Mouse (Mus musculus): Measurements from ENCODE around the gene Slc39a13. TPM values are rescaled to one million over a fixed set of nuclear protein-coding genes. Genes with fewer than 3 reads are reported as not detected.

Slc39a13 gene
- total and polyA plus RNA-seq, 2 experiments = 4.3 to 17.5 TPM

DNA sequence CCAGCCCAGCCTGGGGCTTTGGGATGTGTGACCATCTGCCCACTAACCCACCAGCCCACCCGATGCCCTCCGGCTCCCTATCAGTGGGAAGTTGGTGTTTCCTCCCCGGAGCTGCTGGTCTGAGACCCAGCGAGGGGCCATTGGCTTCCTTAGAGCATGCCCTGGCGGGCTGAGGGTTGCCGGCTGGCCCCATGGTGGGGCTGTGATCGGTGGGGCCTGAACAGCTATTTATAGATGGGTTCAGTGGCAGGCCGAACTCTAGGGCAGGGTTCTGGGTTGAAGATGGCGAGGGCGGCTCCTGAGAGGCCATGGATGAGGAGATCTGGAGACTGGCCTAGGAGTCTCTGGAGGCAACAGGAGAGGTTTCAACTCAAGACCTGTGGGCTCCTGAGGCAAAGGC, 26.8 kb upstream of the Slc39a13 start:
- no peak for DNase-seq (ENCODE audit: extremely low read depth, low read depth, low spot score)
- H3K4me1 ChIP-seq (ENCODE audit: control insufficient read depth, insufficient read depth, low read length) = no peaks in the 10 kb centered on the region
- WGBS = 78% methylated on average over 10 of the region's 10 CpGs
- H3K4me3 ChIP-seq (ENCODE audit: insufficient read depth, low read depth, low read length) = peak overlapping the region; percentile 57
- H3K36me3 ChIP-seq (ENCODE audit: control insufficient read depth, insufficient read depth, low read length) = no peaks in the 10 kb centered on the region
- H3K79me2 ChIP-seq (ENCODE audit: control insufficient read depth, insufficient read depth, low read length) = no peaks in the 10 kb centered on the region
- no peaks in the 10 kb centered on the region for H3K27me3 ChIP-seq (ENCODE audit: control insufficient read depth, insufficient read depth, low read length)
- H3K9ac ChIP-seq (ENCODE audit: low read depth, low read length) = peak overlapping the region; percentile 45; the same call in 1 of the 2 replicates
- TF ChIP-seq CTCF (IDR thresholded peaks at IDR 0.05; ENCODE audit: low read depth, low read length) (no peak), POLR2A (IDR thresholded peaks at IDR 0.05; ENCODE audit: extremely low read depth, insufficient read depth, low read length) (no peak)
- peak overlapping the region; percentile 39 for H3K27ac ChIP-seq (replicated peaks; ENCODE audit: insufficient read depth, low read depth, low read length)

GRCm38 (mm10) chr2:91096524-91096923, 26.3 kb upstream of the Slc39a13 start:
- Histone ChIP-seq H3K9ac (ENCODE audit: low read depth, low read length) (peak overlapping the region; percentile 45; the same call in 1 of the 2 replicates), H3K27me3 (ENCODE audit: control insufficient read depth, insufficient read depth, low read length) (no peaks in the 10 kb centered on the region), H3K27ac (replicated peaks; ENCODE audit: insufficient read depth, low read depth, low read length) (peak overlapping the region; percentile 39), H3K36me3 (ENCODE audit: control insufficient read depth, insufficient read depth, low read length) (no peaks in the 10 kb centered on the region), H3K79me2 (ENCODE audit: control insufficient read depth, insufficient read depth, low read length) (no peaks in the 10 kb centered on the region), H3K4me3 (ENCODE audit: insufficient read depth, low read depth, low read length) (peak overlapping the region; percentile 57), H3K4me1 (ENCODE audit: control insufficient read depth, insufficient read depth, low read length) (no peaks in the 10 kb centered on the region)
- 80% methylated on average over 14 of the region's 14 CpGs for WGBS
- TF ChIP-seq POLR2A (IDR thresholded peaks at IDR 0.05; ENCODE audit: extremely low read depth, insufficient read depth, low read length) = no peak
- no peak for TF ChIP-seq CTCF (IDR thresholded peaks at IDR 0.05; ENCODE audit: low read depth, low read length)
- DNase-seq (ENCODE audit: extremely low read depth, low read depth, low spot score) = no peak

GRCm38 (mm10) chr2:91090827-91091226, 20.6 kb upstream of the Slc39a13 start:
- TF ChIP-seq POLR2A (IDR thresholded peaks at IDR 0.05; ENCODE audit: extremely low read depth, insufficient read depth, low read length) (no peak), CTCF (IDR thresholded peaks at IDR 0.05; ENCODE audit: low read depth, low read length) (no peak)
- no peaks in the 10 kb centered on the region for H3K79me2 ChIP-seq (ENCODE audit: control insufficient read depth, insufficient read depth, low read length)
- WGBS = 78% methylated on average over 6 of the region's 6 CpGs
- H3K4me3 ChIP-seq (ENCODE audit: insufficient read depth, low read depth, low read length) = no peak overlapping the region
- no peaks in the 10 kb centered on the region for H3K4me1 ChIP-seq (ENCODE audit: control insufficient read depth, insufficient read depth, low read length)
- DNase-seq (ENCODE audit: extremely low read depth, low read depth, low spot score) = no peak
- no peaks in the 10 kb centered on the region for H3K27me3 ChIP-seq (ENCODE audit: control insufficient read depth, insufficient read depth, low read length)
- H3K9ac ChIP-seq (ENCODE audit: low read depth, low read length) = no peak overlapping the region
- no peak overlapping the region for H3K27ac ChIP-seq (replicated peaks; ENCODE audit: insufficient read depth, low read depth, low read length)
- no peaks in the 10 kb centered on the region for H3K36me3 ChIP-seq (ENCODE audit: control insufficient read depth, insufficient read depth, low read length)

DNA sequence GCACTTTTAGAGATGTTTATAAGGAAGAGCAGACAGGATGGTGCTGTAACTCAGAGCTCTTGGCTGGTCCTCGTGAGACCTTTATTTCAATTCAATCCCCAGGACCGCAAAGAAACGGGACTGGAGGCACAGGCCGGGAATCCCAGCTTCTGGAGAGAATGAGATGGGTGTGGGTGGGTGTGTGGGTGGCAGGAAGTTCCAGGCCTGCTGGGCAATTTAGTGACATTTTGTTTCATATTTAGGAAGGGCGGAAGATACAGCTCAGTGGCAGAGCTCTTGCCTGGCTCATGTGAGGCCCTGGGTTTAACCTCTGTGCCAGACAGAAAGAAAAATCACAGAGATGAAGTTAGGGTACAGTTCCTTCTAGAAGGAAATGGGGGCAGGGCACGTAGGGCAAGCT, 20.0 kb upstream of the Slc39a13 start:
- 72% methylated on average over 6 of the region's 6 CpGs for WGBS
- Histone ChIP-seq H3K9ac (ENCODE audit: low read depth, low read length) (no peak overlapping the region), H3K36me3 (ENCODE audit: control insufficient read depth, insufficient read depth, low read length) (no peaks in the 10 kb centered on the region), H3K79me2 (ENCODE audit: control insufficient read depth, insufficient read depth, low read length) (no peaks in the 10 kb centered on the region), H3K27ac (replicated peaks; ENCODE audit: insufficient read depth, low read depth, low read length) (no peak overlapping the region), H3K27me3 (ENCODE audit: control insufficient read depth, insufficient read depth, low read length) (no peaks in the 10 kb centered on the region), H3K4me1 (ENCODE audit: control insufficient read depth, insufficient read depth, low read length) (no peaks in the 10 kb centered on the region), H3K4me3 (ENCODE audit: insufficient read depth, low read depth, low read length) (no peak overlapping the region)
- TF ChIP-seq POLR2A (IDR thresholded peaks at IDR 0.05; ENCODE audit: extremely low read depth, insufficient read depth, low read length) (no peak), CTCF (IDR thresholded peaks at IDR 0.05; ENCODE audit: low read depth, low read length) (no peak)
- no peak for DNase-seq (ENCODE audit: extremely low read depth, low read depth, low spot score)

GRCm38 (mm10) chr2:91088987-91089386, 18.8 kb upstream of the Slc39a13 start:
- no peak for TF ChIP-seq CTCF (IDR thresholded peaks at IDR 0.05; ENCODE audit: low read depth, low read length)
- no peak for TF ChIP-seq POLR2A (IDR thresholded peaks at IDR 0.05; ENCODE audit: extremely low read depth, insufficient read depth, low read length)
- Histone ChIP-seq H3K36me3 (ENCODE audit: control insufficient read depth, insufficient read depth, low read length) (no peaks in the 10 kb centered on the region), H3K79me2 (ENCODE audit: control insufficient read depth, insufficient read depth, low read length) (no peaks in the 10 kb centered on the region), H3K4me3 (ENCODE audit: insufficient read depth, low read depth, low read length) (no peak overlapping the region), H3K27me3 (ENCODE audit: control insufficient read depth, insufficient read depth, low read length) (no peaks in the 10 kb centered on the region), H3K27ac (replicated peaks; ENCODE audit: insufficient read depth, low read depth, low read length) (peak overlapping the region; percentile 72), H3K9ac (ENCODE audit: low read depth, low read length) (peak overlapping the region; percentile 41; the same call in 1 of the 2 replicates), H3K4me1 (ENCODE audit: control insufficient read depth, insufficient read depth, low read length) (no peaks in the 10 kb centered on the region)
- 82% methylated on average over 9 of the region's 9 CpGs for WGBS
- peak; percentile 30 for DNase-seq (ENCODE audit: extremely low read depth, low read depth, low spot score)

DNA sequence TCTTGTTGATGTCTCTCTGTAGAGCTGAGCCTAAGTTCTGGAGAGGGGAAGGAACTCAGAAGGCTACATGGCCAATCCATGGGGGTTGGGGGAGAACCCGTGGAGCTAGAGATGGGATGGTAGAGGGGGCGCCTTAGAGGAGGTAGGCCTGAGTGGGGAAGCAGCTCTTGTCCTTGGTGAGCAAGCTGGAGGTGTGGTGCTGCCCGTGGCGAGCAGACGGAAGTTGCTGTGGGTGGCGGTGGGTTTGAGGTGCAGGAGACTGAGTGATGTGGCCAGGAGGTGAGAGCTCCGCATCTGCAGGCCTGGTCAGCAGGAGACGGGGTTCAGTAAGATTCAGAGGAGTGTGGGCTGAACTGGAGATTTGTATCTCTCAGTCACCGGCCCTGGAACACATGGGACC, 17.2 kb upstream of the Slc39a13 start:
- H3K27me3 ChIP-seq (ENCODE audit: control insufficient read depth, insufficient read depth, low read length) = no peaks in the 10 kb centered on the region
- no peak for TF ChIP-seq CTCF (IDR thresholded peaks at IDR 0.05; ENCODE audit: low read depth, low read length)
- no peak for TF ChIP-seq POLR2A (IDR thresholded peaks at IDR 0.05; ENCODE audit: extremely low read depth, insufficient read depth, low read length)
- no peaks in the 10 kb centered on the region for H3K4me1 ChIP-seq (ENCODE audit: control insufficient read depth, insufficient read depth, low read length)
- no peaks in the 10 kb centered on the region for H3K79me2 ChIP-seq (ENCODE audit: control insufficient read depth, insufficient read depth, low read length)
- 81% methylated on average over 9 of the region's 9 CpGs for WGBS
- H3K36me3 ChIP-seq (ENCODE audit: control insufficient read depth, insufficient read depth, low read length) = no peaks in the 10 kb centered on the region
- H3K9ac ChIP-seq (ENCODE audit: low read depth, low read length) = no peak overlapping the region
- peak overlapping the region; percentile 7; the same call in 1 of the 2 replicates for H3K27ac ChIP-seq (replicated peaks; ENCODE audit: insufficient read depth, low read depth, low read length)
- no peak for DNase-seq (ENCODE audit: extremely low read depth, low read depth, low spot score)
- no peak overlapping the region for H3K4me3 ChIP-seq (ENCODE audit: insufficient read depth, low read depth, low read length)
